Mouse (Mus musculus): ENCODE results near the gene D230025D16Rik. TPM values are rescaled to one million over a fixed set of nuclear protein-coding genes. Genes with fewer than 3 reads are reported as not detected.

The D230025D16Rik gene
- polyA plus RNA-seq, 1 experiment = 22.1 TPM

- Histone ChIP-seq H3K4me1 (ENCODE audit: control insufficient read depth, insufficient read depth, low read length) (peaks cover 7% of the 10 kb centered on the region; the same call in 1 of the 2 replicates), H3K4me3 (ENCODE audit: insufficient read depth, low read depth, low read length) (no peak overlapping the region), H3K27ac (ENCODE audit: insufficient read depth, low read depth, low read length) (no peak overlapping the region), H3K27me3 (replicated peaks; ENCODE audit: control insufficient read depth, insufficient read depth, low read length) (no peaks in the 10 kb centered on the region), H3K36me3 (ENCODE audit: control insufficient read depth, insufficient read depth, low read length) (no peaks in the 10 kb centered on the region; the same call in none of the 2 replicates)
- DNase-seq = no peak
- WGBS = 95% methylated on average over 8 of the region's 8 CpGs
- TF ChIP-seq CTCF (conservative IDR thresholded peaks at IDR 0.05; ENCODE audit: insufficient read depth, insufficient read length, low read depth, low read length) = no peak
- no peak for TF ChIP-seq POLR2A (IDR thresholded peaks at IDR 0.05; ENCODE audit: low read depth, low read length)
Measured at GRCm38 (mm10) chr8:105299962-105300361, 75.0 kb downstream of the D230025D16Rik start.

Other genes starting within 250 kb of the D230025D16Rik start
- gene Ces2h, start 224.3 kb upstream of the D230025D16Rik start, polyA plus RNA-seq (2012; rRNA removed) = 0.48 and 0.53 TPM in 2 replicates
- gene Ces3a, start 176.5 kb upstream of the D230025D16Rik start, polyA plus RNA-seq (2012; rRNA removed) = 0.09 and 0.14 TPM in 2 replicates
- 0.08 TPM in 1 of 2 replicates, not detected in the other for gene Ces3b, start 141.4 kb upstream of the D230025D16Rik start, polyA plus RNA-seq (2012; rRNA removed)
- 0.03 TPM in 1 of 2 replicates, not detected in the other for gene Ces4a, start 93.3 kb upstream of the D230025D16Rik start, polyA plus RNA-seq (2012; rRNA removed)
- 4.4 and 6.1 TPM in 2 replicates for gene Cbfb, start 54.5 kb upstream of the D230025D16Rik start, polyA plus RNA-seq (2012; rRNA removed)
- gene B3gnt9, start 30.0 kb downstream of the D230025D16Rik start, polyA plus RNA-seq (2012; rRNA removed) = 4.8 and 5.3 TPM in 2 replicates
- gene Tradd, start 39.5 kb downstream of the D230025D16Rik start, polyA plus RNA-seq (2012; rRNA removed) = 13.1 and 13.5 TPM in 2 replicates
- gene Fbxl8, start 39.5 kb downstream of the D230025D16Rik start, polyA plus RNA-seq (2012; rRNA removed) = 6.9 and 8.3 TPM in 2 replicates
- gene Hsf4, start 44.7 kb downstream of the D230025D16Rik start, polyA plus RNA-seq (2012; rRNA removed) = 2.1 and 2.7 TPM in 2 replicates
- 4.8 and 5.6 TPM in 2 replicates for gene Nol3, start 51.0 kb downstream of the D230025D16Rik start, polyA plus RNA-seq (2012; rRNA removed)
- gene 4931428F04Rik, start 64.7 kb downstream of the D230025D16Rik start, polyA plus RNA-seq (2012; rRNA removed) = 2.1 and 2.5 TPM in 2 replicates
- 11.7 and 15.3 TPM in 2 replicates for gene Exoc3l, start 71.0 kb downstream of the D230025D16Rik start, polyA plus RNA-seq (2012; rRNA removed)
- gene E2f4, start 72.5 kb downstream of the D230025D16Rik start, polyA plus RNA-seq (2012; rRNA removed) = 88.1 and 93.5 TPM in 2 replicates
- gene Elmo3, start 80.5 kb downstream of the D230025D16Rik start, polyA plus RNA-seq (2012; rRNA removed) = 49.6 and 60.3 TPM in 2 replicates
- 11.0 and 14.1 TPM in 2 replicates for gene Lrrc29, start 101.1 kb downstream of the D230025D16Rik start, polyA plus RNA-seq (2012; rRNA removed)
- 113 and 116 TPM in 2 replicates for gene Tmem208, start 101.2 kb downstream of the D230025D16Rik start, polyA plus RNA-seq (2012; rRNA removed)
- 18.2 and 20.0 TPM in 2 replicates for gene Fhod1, start 122.8 kb downstream of the D230025D16Rik start, polyA plus RNA-seq (2012; rRNA removed)
- 1.9 and 2.5 TPM in 2 replicates for gene Slc9a5, start 123.7 kb downstream of the D230025D16Rik start, polyA plus RNA-seq (2012; rRNA removed)
- 0.14 and 0.18 TPM in 2 replicates for gene Plekhg4, start 148.1 kb downstream of the D230025D16Rik start, polyA plus RNA-seq (2012; rRNA removed)
- gene Kctd19, start 188.4 kb downstream of the D230025D16Rik start, polyA plus RNA-seq (2012; rRNA removed) = 0.08 and 0.17 TPM in 2 replicates
- gene Lrrc36, start 188.4 kb downstream of the D230025D16Rik start, polyA plus RNA-seq (2012; rRNA removed) = 0.33 and 0.45 TPM in 2 replicates
- gene Tppp3, start 246.4 kb downstream of the D230025D16Rik start, polyA plus RNA-seq (2012; rRNA removed) = 11.9 and 19.3 TPM in 2 replicates

Measured in kidney, adult 2 months (tissue).